Mouse (Mus musculus) C2C12 (cell line): ENCODE measurements around the gene Cpa5. TPM values are rescaled to one million over a fixed set of nuclear protein-coding genes. Genes with fewer than 3 reads are reported as not detected.
A peak's percentile ranks its signal among the peaks of the same experiment; 100 is the strongest.

Source experiments
- H3K27me3 ChIP-seq: one replicate; pipeline ENCODE4 v1.6.1; 2011; ENCODE audit not compliant: control insufficient read depth, insufficient read depth, insufficient read length
- H3K36me3 ChIP-seq: one replicate; pipeline ENCODE4 v1.6.1; 2011; ENCODE audit not compliant: control insufficient read depth, insufficient read depth
- H3K4me3 ChIP-seq: one replicate; pipeline ENCODE4 v1.5.1; 2011; ENCODE audit warnings: mild to moderate bottlenecking, control low read depth; ENCODE audit not compliant: poor library complexity, insufficient read depth, severe bottlenecking
- H3K79me2 ChIP-seq: one replicate; pipeline ENCODE4 v1.6.1; 2011; ENCODE audit not compliant: control insufficient read depth, insufficient read depth
- H3K79me3 ChIP-seq: one replicate; pipeline ENCODE4 v1.6.1; 2011; ENCODE audit warnings: low read depth, control low read depth
- H3ac ChIP-seq: one replicate; pipeline ENCODE3; 2011; ENCODE audit warnings: low read depth; ENCODE audit not compliant: control insufficient read depth, insufficient read length
- CEBPB ChIP-seq: IDR thresholded peaks from one replicate; pipeline ENCODE4 v1.6.1; 2011; ENCODE audit warnings: low read depth, mild to moderate bottlenecking, control low read depth, moderate library complexity
- CTCF ChIP-seq: IDR thresholded peaks from one replicate; pipeline ENCODE4 v1.5.1; 2011; ENCODE audit not compliant: control insufficient read depth, insufficient read depth, insufficient read length
- FOSL1 ChIP-seq: IDR thresholded peaks from one replicate; pipeline ENCODE4 v1.8.0; 2011; ENCODE audit warnings: mild to moderate bottlenecking, low read length; ENCODE audit not compliant: poor library complexity, insufficient read depth, severe bottlenecking
- MAX ChIP-seq: IDR thresholded peaks from one replicate; pipeline ENCODE4 v1.6.1; 2011; ENCODE audit warnings: mild to moderate bottlenecking, control low read depth
- MYOD1 ChIP-seq: IDR thresholded peaks from one replicate; pipeline ENCODE4 v1.6.1; 2011; ENCODE audit warnings: low read depth; ENCODE audit not compliant: control insufficient read depth, insufficient read length
- MYOG ChIP-seq: IDR thresholded peaks from one replicate; pipeline ENCODE4 v1.6.1; 2011; ENCODE audit not compliant: control insufficient read depth, insufficient read length; ENCODE audit errors: extremely low read depth
- USF1 ChIP-seq: IDR thresholded peaks from one replicate; pipeline ENCODE4 v1.6.1; 2011; ENCODE audit warnings: low read depth, mild to moderate bottlenecking, control low read depth, moderate library complexity
- long read RNA-seq, 2 experiments: library from polyadenylated mRNA; unstranded; transcript quantifications; one replicate each; pipeline ENCODE4 v2.0.0; 2019 to 2020
- polyA plus RNA-seq: library from polyadenylated mRNA; unstranded; fragments of >200 nt; fragmentation: generic; extraction: Trizol; gene quantifications from one replicate; pipeline ENCODE4 v1.2.1, GENCODE M21; 2012; ENCODE audit warnings: missing spikeins

The Cpa5 gene
- not detected for polyA plus RNA-seq
- long read RNA-seq, experiment 1 = 0 reads
- long read RNA-seq, experiment 2 = 0 reads

DNA sequence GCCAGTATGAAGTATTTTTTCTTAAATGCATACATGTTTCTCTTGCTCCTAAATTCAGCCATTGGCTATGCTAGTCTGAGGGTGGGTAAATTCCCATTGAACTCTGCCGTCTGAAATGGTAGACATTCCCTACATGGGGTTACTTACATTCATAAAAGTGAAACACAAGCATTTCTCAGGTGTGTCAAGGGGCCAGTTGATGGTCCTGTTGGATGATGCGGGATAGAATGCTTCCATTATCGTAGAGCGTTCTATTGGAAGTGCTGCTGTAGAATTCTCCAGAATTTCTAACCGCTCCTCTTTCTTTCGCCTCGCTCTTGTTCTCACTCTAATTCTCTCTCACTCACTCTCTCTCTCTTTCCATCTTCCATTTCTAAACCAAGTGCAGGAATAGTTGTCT, at the start of gene Cpa5:
Gene Cpa5, plus strand, starts transcription at position 301 of the 400 bp plus-strand sequence.
- Histone ChIP-seq H3K79me3 (no peaks in the 10 kb centered on the region), H3K36me3 (no peaks in the 10 kb centered on the region), H3K79me2 (no peaks in the 10 kb centered on the region), H3K27me3 (no peaks in the 10 kb centered on the region), H3ac (no peak within 1 kb of the TSS), H3K4me3 (no peak within 1 kb of the TSS)
- no peak for TF ChIP-seq MYOD1
- TF ChIP-seq USF1 = no peak
- no peak for TF ChIP-seq FOSL1
- TF ChIP-seq MYOG = no peak
- no peak for TF ChIP-seq CTCF
- no peak for TF ChIP-seq CEBPB
- TF ChIP-seq MAX = no peak

DNA sequence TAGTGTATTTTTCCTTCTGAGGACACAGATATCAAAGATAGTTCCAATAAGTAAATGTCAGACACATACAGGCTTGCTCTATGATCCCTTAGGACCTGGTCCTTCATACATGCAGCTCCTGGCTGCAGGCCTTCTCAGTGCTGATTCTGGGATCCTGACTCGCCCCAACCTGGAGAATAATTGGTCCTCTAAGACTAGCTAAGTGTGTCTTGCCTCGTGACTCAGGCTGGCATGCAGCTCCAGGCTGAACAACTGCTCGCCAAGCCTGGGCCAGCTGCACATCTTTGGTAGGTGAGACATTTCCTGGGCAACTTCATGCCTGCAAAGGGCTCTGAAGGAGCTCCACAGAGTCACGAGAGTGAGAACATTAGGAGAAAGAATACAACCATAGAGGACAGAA, 48.7 kb upstream of the Cpa5 start:
- no peaks in the 10 kb centered on the region for H3K27me3 ChIP-seq
- no peaks in the 10 kb centered on the region for H3K79me3 ChIP-seq
- H3K4me3 ChIP-seq = no peak overlapping the region
- H3K79me2 ChIP-seq = no peaks in the 10 kb centered on the region
- TF ChIP-seq CEBPB (no peak), MYOD1 (peak; percentile 52)
- H3K36me3 ChIP-seq = no peaks in the 10 kb centered on the region
- H3ac ChIP-seq = no peak overlapping the region

DNA sequence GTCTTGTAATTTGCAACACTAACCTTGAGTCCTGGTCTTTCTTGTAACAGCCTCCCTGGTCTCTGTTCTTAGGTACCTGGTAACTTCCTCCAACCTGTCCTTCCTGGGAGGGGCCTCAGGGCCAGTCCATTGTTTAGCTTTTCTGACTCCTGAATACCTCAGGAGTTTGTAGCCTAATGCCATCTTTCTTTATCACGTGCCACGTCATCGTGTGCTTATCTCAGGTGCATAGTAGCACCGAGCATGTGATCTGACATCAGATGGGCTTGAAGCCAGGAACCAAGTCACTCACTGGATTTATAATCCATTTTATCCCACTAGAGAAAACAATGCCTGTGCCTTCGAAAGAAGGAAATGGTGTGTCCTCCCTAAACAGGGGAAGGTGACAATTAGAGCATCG, 47.2 kb upstream of the Cpa5 start:
- H3K79me2 ChIP-seq = no peaks in the 10 kb centered on the region
- no peak overlapping the region for H3ac ChIP-seq
- no peaks in the 10 kb centered on the region for H3K79me3 ChIP-seq
- H3K27me3 ChIP-seq = no peaks in the 10 kb centered on the region
- H3K4me3 ChIP-seq = no peak overlapping the region
- TF ChIP-seq USF1 (no peak), CTCF (no peak), MYOD1 (no peak)
- no peaks in the 10 kb centered on the region for H3K36me3 ChIP-seq

DNA sequence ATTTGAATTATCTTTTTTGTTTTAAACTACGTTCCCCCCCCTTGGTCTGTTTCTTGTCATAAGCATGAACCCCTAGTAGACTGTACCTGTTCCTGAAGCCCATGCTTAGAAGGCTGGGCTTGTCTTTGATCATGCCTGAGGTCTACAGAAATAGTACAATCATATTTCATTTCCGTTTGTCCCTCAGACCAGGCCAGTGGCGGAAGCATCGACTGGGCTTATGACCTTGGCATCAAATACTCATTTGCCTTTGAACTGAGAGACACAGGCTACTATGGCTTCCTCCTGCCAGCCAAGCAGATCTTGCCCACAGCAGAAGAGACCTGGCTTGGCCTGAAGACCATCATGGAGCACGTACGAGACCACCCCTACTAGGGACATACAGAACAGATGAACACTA, 46.8 kb upstream of the Cpa5 start:
- Histone ChIP-seq H3K79me2 (no peaks in the 10 kb centered on the region), H3K79me3 (no peaks in the 10 kb centered on the region), H3K36me3 (no peaks in the 10 kb centered on the region), H3K4me3 (no peak overlapping the region), H3K27me3 (no peaks in the 10 kb centered on the region), H3ac (no peak overlapping the region)
- TF ChIP-seq MYOG (no peak), CTCF (no peak), CEBPB (no peak), MAX (no peak), USF1 (no peak), MYOD1 (no peak), FOSL1 (no peak)

DNA sequence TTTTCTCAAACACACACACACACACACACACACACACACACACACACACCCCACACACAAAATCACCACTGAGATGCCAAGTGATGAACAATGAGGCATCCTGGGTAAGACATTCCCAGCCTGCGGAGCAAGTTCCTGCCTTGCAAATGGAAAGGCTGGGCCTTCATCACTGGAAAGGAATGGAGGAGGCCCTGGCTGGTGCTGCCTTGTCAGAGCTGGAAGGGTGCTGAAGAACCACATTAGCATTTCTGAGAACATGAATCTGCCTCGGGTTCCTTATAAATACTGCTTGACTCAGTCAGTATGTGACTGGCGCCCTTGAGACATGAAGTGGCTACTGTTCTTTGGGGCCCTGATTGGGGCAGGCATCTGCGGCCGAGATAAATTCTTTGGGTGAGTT, 42.7 kb upstream of the Cpa5 start, which contains the start of gene Cpa4:
Gene Cpa4, plus strand, starts transcription at position 301 of the 400 bp plus-strand sequence.
- Histone ChIP-seq H3K36me3 (no peaks in the 10 kb centered on the region), H3K27me3 (no peaks in the 10 kb centered on the region), H3K4me3 (no peak within 1 kb of the TSS), H3K79me2 (no peaks in the 10 kb centered on the region), H3ac (no peak within 1 kb of the TSS), H3K79me3 (no peaks in the 10 kb centered on the region)
- TF ChIP-seq USF1 (no peak), FOSL1 (no peak)

DNA sequence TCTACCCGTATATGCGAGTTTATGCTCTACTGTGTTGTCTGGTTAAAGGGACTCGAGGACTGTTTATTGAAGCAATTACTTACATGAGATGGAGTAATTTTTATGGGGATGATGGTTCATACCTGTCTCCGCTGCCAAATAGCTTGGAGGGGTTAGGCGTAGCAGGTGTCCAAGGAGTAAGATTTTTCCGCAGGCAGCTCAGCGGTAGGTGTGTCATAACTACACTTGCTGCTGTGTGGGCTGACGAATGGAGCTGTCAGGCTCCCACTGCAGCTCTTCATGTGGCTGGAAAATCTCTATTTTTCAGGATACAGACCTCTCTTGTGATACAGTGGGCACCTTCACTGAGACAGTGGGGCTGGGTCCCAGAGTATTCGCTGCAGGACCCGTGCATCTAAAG, 41.5 kb upstream of the Cpa5 start:
- Histone ChIP-seq H3K79me3 (no peaks in the 10 kb centered on the region), H3K27me3 (no peaks in the 10 kb centered on the region), H3ac (no peak overlapping the region), H3K4me3 (no peak overlapping the region), H3K36me3 (no peaks in the 10 kb centered on the region), H3K79me2 (no peaks in the 10 kb centered on the region)
- TF ChIP-seq MYOD1 = no peak
- TF ChIP-seq CEBPB = no peak

DNA sequence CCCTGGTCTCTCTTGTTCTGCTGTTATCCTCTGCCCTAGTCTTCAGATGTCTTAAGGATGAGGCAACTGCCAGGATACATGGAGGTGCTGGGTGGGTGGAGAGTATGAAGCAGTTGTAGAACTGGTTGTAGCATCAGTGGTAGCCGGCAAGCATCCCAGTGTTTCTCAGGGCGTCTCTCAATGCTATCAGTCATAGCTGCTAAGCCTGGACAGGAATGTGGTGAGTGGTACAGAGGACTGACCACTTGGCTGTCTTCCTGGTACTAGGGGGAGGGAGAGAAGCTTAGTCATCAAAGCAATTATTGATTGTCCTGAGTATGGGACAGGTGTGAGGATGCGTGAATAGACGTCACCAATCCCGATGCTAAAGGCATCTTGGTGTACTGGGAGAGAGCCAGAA, 40.8 kb upstream of the Cpa5 start:
- Histone ChIP-seq H3K79me2 (no peaks in the 10 kb centered on the region), H3K79me3 (no peaks in the 10 kb centered on the region), H3K4me3 (no peak overlapping the region), H3K36me3 (no peaks in the 10 kb centered on the region), H3ac (no peak overlapping the region), H3K27me3 (no peaks in the 10 kb centered on the region)
- no peak for TF ChIP-seq FOSL1
- TF ChIP-seq MAX = no peak
- peak; percentile 64 for TF ChIP-seq MYOD1
